Mouse (Mus musculus): ENCODE measurements around the gene Mydgf. TPM values are rescaled to one million over a fixed set of nuclear protein-coding genes. Genes with fewer than 3 reads are reported as not detected.

Gene Mydgf
- 74.8 TPM for polyA plus RNA-seq (2017; shearing (Covaris generic))

GRCm38 (mm10) chr17:56183658-56184103 is at the start of gene Mydgf:
Mydgf (minus strand) TSS chr17:56183920.

GRCm38 (mm10) chr17:56218377-56219191 is 34.9 kb upstream of the Mydgf start, which contains the start of gene Dpp9:
Dpp9 (minus strand) TSS chr17:56218905.

GRCm38 (mm10) chr17:56162231-56162774 is 21.4 kb downstream of the Mydgf start, which contains the start of gene Tnfaip8l1:
Tnfaip8l1 (plus strand) TSS chr17:56162477.

GRCm38 (mm10) chr17:56139858-56140595 is 43.7 kb downstream of the Mydgf start, which contains the start of gene Sema6b:
Sema6b (minus strand) TSS chr17:56140343.

Other genes starting within 250 kb of the Mydgf start
- 15.2 TPM for gene Zfp119b, start 234.4 kb downstream of the Mydgf start, polyA plus RNA-seq (2017; shearing (Covaris generic))
- gene Ebi3, start 231.3 kb downstream of the Mydgf start, polyA plus RNA-seq (2017; shearing (Covaris generic)) = 48.5 TPM
- 40.2 TPM for gene Yju2, start 224.8 kb downstream of the Mydgf start, polyA plus RNA-seq (2017; shearing (Covaris generic))
- 0.19 TPM for gene Shd, start 213.5 kb downstream of the Mydgf start, polyA plus RNA-seq (2017; shearing (Covaris generic))
- gene Fsd1, start 197.4 kb downstream of the Mydgf start, polyA plus RNA-seq (2017; shearing (Covaris generic)) = not detected
- gene Stap2, start 178.3 kb downstream of the Mydgf start, polyA plus RNA-seq (2017; shearing (Covaris generic)) = 0.24 TPM
- gene Mpnd, start 178.2 kb downstream of the Mydgf start, polyA plus RNA-seq (2017; shearing (Covaris generic)) = 29.7 TPM
- gene Sh3gl1, start 147.3 kb downstream of the Mydgf start, polyA plus RNA-seq (2017; shearing (Covaris generic)) = 149 TPM
- gene Chaf1a, start 143.5 kb downstream of the Mydgf start, polyA plus RNA-seq (2017; shearing (Covaris generic)) = 0.52 TPM
- 82.8 TPM for gene Ubxn6, start 108.9 kb downstream of the Mydgf start, polyA plus RNA-seq (2017; shearing (Covaris generic))
- gene Hdgfl2, start 104.3 kb downstream of the Mydgf start, polyA plus RNA-seq (2017; shearing (Covaris generic)) = 145 TPM
- gene Plin4, start 74.1 kb downstream of the Mydgf start, polyA plus RNA-seq (2017; shearing (Covaris generic)) = not detected
- not detected for gene Plin5, start 66.3 kb downstream of the Mydgf start, polyA plus RNA-seq (2017; shearing (Covaris generic))
- gene Lrg1, start 61.9 kb downstream of the Mydgf start, polyA plus RNA-seq (2017; shearing (Covaris generic)) = not detected
- not detected for gene Sema6b, start 43.6 kb downstream of the Mydgf start, polyA plus RNA-seq (2017; shearing (Covaris generic))
- gene Tnfaip8l1, start 21.4 kb downstream of the Mydgf start, polyA plus RNA-seq (2017; shearing (Covaris generic)) = 40.2 TPM
- 29.9 TPM for gene Dpp9, start 35.0 kb upstream of the Mydgf start, polyA plus RNA-seq (2017; shearing (Covaris generic))
- gene Fem1a, start 72.9 kb upstream of the Mydgf start, polyA plus RNA-seq (2017; shearing (Covaris generic)) = 2.6 TPM
- gene Ticam1, start 92.9 kb upstream of the Mydgf start, polyA plus RNA-seq (2017; shearing (Covaris generic)) = 9.7 TPM
- gene Plin3, start 109.0 kb upstream of the Mydgf start, polyA plus RNA-seq (2017; shearing (Covaris generic)) = 42.3 TPM
- gene Arrdc5, start 116.4 kb upstream of the Mydgf start, polyA plus RNA-seq (2017; shearing (Covaris generic)) = not detected
- 14.2 TPM for gene Uhrf1, start 119.4 kb upstream of the Mydgf start, polyA plus RNA-seq (2017; shearing (Covaris generic))
- gene Kdm4b, start 142.1 kb upstream of the Mydgf start, polyA plus RNA-seq (2017; shearing (Covaris generic)) = 8.6 TPM